Mouse (Mus musculus) hindbrain, embryonic 12.5 days (tissue): ENCODE results near the gene Olfr1316. TPM values are rescaled to one million over a fixed set of nuclear protein-coding genes. Genes with fewer than 3 reads are reported as not detected.

Experiments
- ATAC-seq: fragments of 200-750 bp; cut with Nextera tagmentation; 2 replicates; pipeline ENCODE4 v1.8.0; 2017; ENCODE audit warnings: moderate TSS enrichment; ENCODE audit not compliant: low FRiP score
- H3K27ac ChIP-seq: fragments of 300-500 bp; sonication (generic); 2 replicates; pipeline ENCODE4 v1.5.1; 2016; ENCODE audit warnings: mild to moderate bottlenecking
- H3K27me3 ChIP-seq: fragments of 300-500 bp; sonication (generic); 2 replicates; pipeline ENCODE4 v1.6.1; 2016; ENCODE audit warnings: mild to moderate bottlenecking
- H3K36me3 ChIP-seq: fragments of 300-500 bp; sonication (generic); 2 replicates; pipeline ENCODE4 v1.6.1; 2016; ENCODE audit warnings: mild to moderate bottlenecking
- H3K4me1 ChIP-seq: fragments of 300-500 bp; sonication (generic); 2 replicates; pipeline ENCODE4 v1.6.1; 2016
- H3K4me2 ChIP-seq: fragments of 300-500 bp; sonication (generic); replicated peaks from 2 replicates; pipeline ENCODE4 v1.6.1; 2016; ENCODE audit warnings: mild to moderate bottlenecking
- H3K4me3 ChIP-seq: fragments of 300-500 bp; sonication (generic); 2 replicates; pipeline ENCODE4 v1.5.1; 2016; ENCODE audit warnings: mild to moderate bottlenecking
- H3K9ac ChIP-seq: fragments of 300-500 bp; sonication (generic); 2 replicates; pipeline ENCODE4 v1.6.1; 2016; ENCODE audit warnings: mild to moderate bottlenecking, moderate library complexity
- H3K9me3 ChIP-seq: fragments of 300-500 bp; sonication (generic); replicated peaks from 2 replicates; pipeline ENCODE4 v1.6.1; 2016; ENCODE audit warnings: mild to moderate bottlenecking
- WGBS: fragments of 180-500 bp; shearing (Covaris S2); methylation state at CpG from one replicate; pipeline ENCODE4 v1.1.7; 2016; 5-methylcytosine and 5-hydroxymethylcytosine counted together
- polyA plus RNA-seq: library from polyadenylated mRNA; unstranded; fragments of >200 nt; fragmentation: Nextera tagmentation; extraction: Ambion mirVana; gene quantifications from 2 replicates; pipeline ENCODE4 v1.2.1, GENCODE M21; 2016

Gene Olfr1316
- not detected in 2 replicates for polyA plus RNA-seq

DNA sequence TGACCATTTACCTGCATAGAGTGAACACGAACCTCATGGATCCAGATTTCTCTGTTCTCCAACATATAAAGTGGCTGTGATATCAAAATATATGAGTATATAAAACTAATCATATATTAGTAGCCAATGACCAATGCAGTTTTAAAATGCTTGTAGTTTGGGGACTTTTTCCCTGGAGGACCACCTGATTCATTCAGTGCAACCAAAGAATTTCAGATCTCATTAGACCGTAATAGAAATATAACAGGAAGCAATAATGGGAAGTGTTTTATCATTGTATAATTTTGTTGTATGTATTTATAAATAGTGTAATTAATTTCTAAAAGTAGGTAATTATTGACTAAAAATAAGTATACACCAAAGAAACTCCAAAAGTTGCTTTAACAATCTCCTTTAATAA is at the start of gene Olfr1316:
Olfr1316 (minus strand) TSS at position 101 of the 400 bp plus-strand sequence.
- WGBS, result 94% methylated on average over 2 of the region's 2 CpGs
- Histone ChIP-seq H3K27me3 (no peaks in the 10 kb centered on the region), H3K4me1 (no peaks in the 10 kb centered on the region), H3K9me3 (no peaks in the 10 kb centered on the region), H3K36me3 (no peaks in the 10 kb centered on the region), H3K27ac (no peak within 1 kb of the TSS), H3K4me3 (no peak within 1 kb of the TSS), H3K9ac (no peak within 1 kb of the TSS), H3K4me2 (no peak within 1 kb of the TSS)
- ATAC-seq, result no peak

DNA sequence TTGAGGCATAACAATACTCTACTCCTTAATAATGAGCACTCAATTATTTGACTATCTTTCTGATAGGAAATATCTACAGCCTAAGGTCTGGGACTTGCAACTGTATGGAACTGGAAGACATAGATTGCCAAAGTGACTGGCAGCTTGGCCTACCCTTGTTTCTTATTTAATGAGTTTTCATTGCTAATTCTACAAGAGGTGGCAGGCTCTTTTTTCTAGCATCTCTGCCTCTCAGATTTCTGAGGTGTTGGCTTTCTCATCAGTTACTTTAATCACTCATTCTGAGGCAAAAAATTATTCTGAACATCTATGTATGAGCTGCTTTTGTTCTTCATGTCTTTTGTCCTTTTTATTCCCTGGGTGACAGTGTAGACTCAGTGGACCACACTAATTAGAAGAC is 19.1 kb upstream of the Olfr1316 start, which contains the start of gene Olfr1318:
Olfr1318 (plus strand) TSS at position 301 of the 400 bp plus-strand sequence.
- Histone ChIP-seq H3K9ac (no peak within 1 kb of the TSS), H3K27ac (no peak within 1 kb of the TSS), H3K4me2 (no peak within 1 kb of the TSS), H3K4me3 (no peak within 1 kb of the TSS), H3K9me3 (no peaks in the 10 kb centered on the region), H3K36me3 (no peaks in the 10 kb centered on the region), H3K4me1 (no peaks in the 10 kb centered on the region), H3K27me3 (no peaks in the 10 kb centered on the region)
- ATAC-seq, result no peak

- no peak within 1 kb of the TSS for H3K27ac ChIP-seq
- WGBS, result 70% methylated on average over 2 of the region's 2 CpGs
- no peaks in the 10 kb centered on the region for H3K4me1 ChIP-seq
- ATAC-seq, result no peak
- no peaks in the 10 kb centered on the region for H3K36me3 ChIP-seq
- H3K4me2 ChIP-seq, result no peak within 1 kb of the TSS
- H3K9ac ChIP-seq, result no peak within 1 kb of the TSS
- no peaks in the 10 kb centered on the region for H3K9me3 ChIP-seq
- no peak within 1 kb of the TSS for H3K4me3 ChIP-seq
- no peaks in the 10 kb centered on the region for H3K27me3 ChIP-seq
Observed at GRCm38 (mm10) chr2:112140029-112140428, 5.3 kb upstream of the Olfr1316 start, which contains the start of gene Olfr1317. TSS of gene Olfr1317 (plus strand) at chr2:112140329.

- no peak within 1 kb of the TSS for H3K4me2 ChIP-seq
- no peak within 1 kb of the TSS for H3K4me3 ChIP-seq
- H3K36me3 ChIP-seq, result no peaks in the 10 kb centered on the region
- WGBS, result 74% methylated on average over 1 of the region's 1 CpGs
- H3K27ac ChIP-seq, result no peak within 1 kb of the TSS
- no peak within 1 kb of the TSS for H3K9ac ChIP-seq
- ATAC-seq, result no peak
- no peaks in the 10 kb centered on the region for H3K9me3 ChIP-seq
- H3K4me1 ChIP-seq, result no peaks in the 10 kb centered on the region
- H3K27me3 ChIP-seq, result no peaks in the 10 kb centered on the region
Observed at GRCm38 (mm10) chr2:112115340-112115739, 19.4 kb downstream of the Olfr1316 start, which contains the start of gene Olfr1315-ps1. TSS of gene Olfr1315-ps1 (minus strand) at chr2:112115440.

- Histone ChIP-seq H3K4me1 (no peaks in the 10 kb centered on the region), H3K27me3 (no peaks in the 10 kb centered on the region), H3K36me3 (no peaks in the 10 kb centered on the region), H3K4me3 (no peak within 1 kb of the TSS), H3K4me2 (no peak within 1 kb of the TSS), H3K9ac (no peak within 1 kb of the TSS), H3K27ac (no peak within 1 kb of the TSS), H3K9me3 (no peaks in the 10 kb centered on the region)
- ATAC-seq, result no peak
Observed at GRCm38 (mm10) chr2:112096681-112097080, 38.1 kb downstream of the Olfr1316 start, which contains the start of gene Olfr1314. TSS of gene Olfr1314 (minus strand) at chr2:112096781.

- Histone ChIP-seq H3K36me3 (no peaks in the 10 kb centered on the region), H3K27me3 (no peaks in the 10 kb centered on the region), H3K4me2 (no peak within 1 kb of the TSS), H3K9ac (no peak within 1 kb of the TSS), H3K4me1 (no peaks in the 10 kb centered on the region), H3K27ac (no peak within 1 kb of the TSS), H3K9me3 (no peaks in the 10 kb centered on the region), H3K4me3 (no peak within 1 kb of the TSS)
- no peak for ATAC-seq
Observed at GRCm38 (mm10) chr2:112077743-112078142, 57.0 kb downstream of the Olfr1316 start, which contains the start of gene Olfr1313. TSS of gene Olfr1313 (minus strand) at chr2:112077843.

Other genes with a start within 250 kb of the Olfr1316 start
- gene Olfr1306, start 218.7 kb downstream of the Olfr1316 start, polyA plus RNA-seq, result not detected in 2 replicates
- 0.01 TPM in 2 replicates for gene Olfr1307, start 185.5 kb downstream of the Olfr1316 start, polyA plus RNA-seq
- not detected in 2 replicates for gene Olfr1308, start 170.0 kb downstream of the Olfr1316 start, polyA plus RNA-seq
- gene Olfr1309, start 144.7 kb downstream of the Olfr1316 start, polyA plus RNA-seq, result not detected in 2 replicates
- not detected in 2 replicates for gene Olfr1310, start 122.3 kb downstream of the Olfr1316 start, polyA plus RNA-seq
- not detected in 2 replicates for gene Olfr1311, start 110.6 kb downstream of the Olfr1316 start, polyA plus RNA-seq
- gene Olfr1312, start 84.7 kb downstream of the Olfr1316 start, polyA plus RNA-seq, result not detected in 2 replicates
- not detected in 2 replicates for gene Olfr1313, start 57.1 kb downstream of the Olfr1316 start, polyA plus RNA-seq
- gene Olfr1314, start 38.2 kb downstream of the Olfr1316 start, polyA plus RNA-seq, result not detected in 2 replicates
- not detected in 2 replicates for gene Olfr1315-ps1, start 19.5 kb downstream of the Olfr1316 start, polyA plus RNA-seq
- gene Olfr1317, start 5.4 kb upstream of the Olfr1316 start, polyA plus RNA-seq, result not detected in 2 replicates
- gene Olfr1318, start 19.2 kb upstream of the Olfr1316 start, polyA plus RNA-seq, result not detected in 2 replicates
- 12.1 and 15.5 TPM in 2 replicates for gene Lpcat4, start 104.5 kb upstream of the Olfr1316 start, polyA plus RNA-seq
- 0.05 and 0.09 TPM in 2 replicates for gene Nutm1, start 124.3 kb upstream of the Olfr1316 start, polyA plus RNA-seq
- 118 and 127 TPM in 2 replicates for gene Nop10, start 126.9 kb upstream of the Olfr1316 start, polyA plus RNA-seq
- gene Slc12a6, start 130.8 kb upstream of the Olfr1316 start, polyA plus RNA-seq, result 20.4 and 21.1 TPM in 2 replicates
- gene Gm21985, start 131.3 kb upstream of the Olfr1316 start, polyA plus RNA-seq, result not detected in 2 replicates
- 109 and 113 TPM in 2 replicates for gene Emc4, start 233.1 kb upstream of the Olfr1316 start, polyA plus RNA-seq
- gene Katnbl1, start 244.2 kb upstream of the Olfr1316 start, polyA plus RNA-seq, result 43.3 and 48.4 TPM in 2 replicates